Comparison of ENCODE assay signal across 8 mouse cellular contexts in the genomic region with DNA sequence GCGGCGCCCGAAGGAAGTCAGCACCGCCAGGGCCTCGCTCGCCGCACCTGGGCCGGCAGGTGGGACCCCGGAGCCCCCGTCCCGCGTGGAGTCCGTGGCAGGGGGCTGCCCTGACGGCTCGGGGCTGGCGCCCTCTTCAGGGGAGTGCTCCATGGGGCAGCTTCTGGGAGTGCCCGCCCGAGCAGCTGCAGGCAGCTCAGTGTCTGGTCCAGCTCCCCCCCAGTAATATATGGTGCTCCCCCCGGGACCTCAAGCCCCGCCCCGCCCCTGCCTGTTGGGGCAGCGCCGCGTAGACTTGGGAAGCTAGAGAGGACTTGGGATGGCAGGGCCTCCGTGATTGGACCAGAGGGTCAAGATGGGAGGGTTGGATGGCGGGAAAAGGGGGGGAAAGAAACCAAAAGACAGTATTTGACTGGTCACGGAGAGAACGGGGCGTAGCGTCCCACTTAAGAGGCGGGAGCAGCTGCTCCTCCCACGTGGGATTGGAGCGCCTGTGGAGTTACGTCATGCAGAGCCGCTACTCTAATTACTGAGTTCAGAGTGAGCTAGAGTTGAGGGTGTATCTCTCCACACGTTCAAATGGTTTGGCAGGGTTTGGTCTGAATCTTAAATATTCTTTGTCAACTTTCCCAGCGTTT. TPM values are rescaled to one million over a fixed set of nuclear protein-coding genes. Genes with fewer than 3 reads are reported as not detected.
DNase-seq lines count a peak whose midpoint lies in the region; ATAC-seq lines count a peak whose summit lies in the region.

A gene (minus strand): TSS at position 201 of the 638 bp plus-strand sequence.

- peaks cover 12% of the 10 kb centered on the region for H3K4me1 ChIP-seq in lung, embryonic 16.5 days (replicated peaks; ENCODE audit: control insufficient read depth, insufficient read depth, low read length)

- H3K4me2 ChIP-seq in lung, embryonic 16.5 days (ENCODE audit: low read depth, low read length), result peak within 1 kb of the TSS; percentile 99

- H3K9me3 ChIP-seq in lung, embryonic 16.5 days (ENCODE audit: control insufficient read depth, low read length), result no peaks in the 10 kb centered on the region

- peak within 1 kb of the TSS; percentile 87 for H3K27ac ChIP-seq in lung, embryonic 16.5 days (ENCODE audit: low read length)

- H3K4me3 ChIP-seq in lung, embryonic 16.5 days (ENCODE audit: low read length), result peak within 1 kb of the TSS; percentile 88

- H3K27me3 ChIP-seq in lung, embryonic 16.5 days (ENCODE audit: control insufficient read depth, insufficient read depth, low read depth, low read length), result 0 out of 2 replicates have a peak, but pooled peaks cover 2% of the 10 kb centered on the region

- peak within 1 kb of the TSS; percentile 86 for H3K9ac ChIP-seq in lung, embryonic 16.5 days (ENCODE audit: low read length)

- peak; percentile 100 for DNase-seq in MEL-GATA-1-ER (ENCODE audit: extremely low read depth, low read depth)
- DNase-seq in cerebellum, adult 8-10 months, result peak; percentile 90
- DNase-seq in forelimb bud, embryonic 11.5 days (ENCODE audit: low read depth, low spot score), result peak; percentile 97
- peak; percentile 75 for DNase-seq in layer of hippocampus, adult 9-10 months (ENCODE audit: low spot score)
- DNase-seq in ovary, postnatal 10 days (ENCODE audit: low spot score), result peak; percentile 75
- DNase-seq in thymus, postnatal 14 days, result peak; percentile 90

- under 1% methylated on average over 37 of the region's 37 CpGs for WGBS in lung, embryonic 16.5 days

- no peaks in the 10 kb centered on the region for H3K36me3 ChIP-seq in lung, embryonic 16.5 days (ENCODE audit: control insufficient read depth, insufficient read depth, low read length)

- peak; percentile 87 to 90 for ATAC-seq in hematopoietic stem cell, adult 5-6 weeks (replicated peaks in 1 of 2; ENCODE audit: insufficient read depth in 1 of 2, low FRiP score in 2 of 2, low TSS enrichment in 1 of 2, low read depth in 1 of 2, poor library complexity in 2 of 2, severe bottlenecking in 2 of 2)
- ATAC-seq in lung, embryonic 16.5 days (ENCODE audit: low read depth), result peak; percentile 98

RNA-seq across cellular contexts. Expression of the gene that starts here (rescaled TPM):
- total RNA-seq in hematopoietic stem cell, adult 5-6 weeks (2017), result 70.7 and 75.9 TPM in 2 replicates
- polyA plus RNA-seq in lung, embryonic 16.5 days (2015; fragmentation: Nextera tagmentation; extraction: Ambion mirVana), result 32.5 and 34.4 TPM in 2 replicates

Comparison
In these comparisons a context has a peak if more than half of its experiments do, and no peak if none do; other contexts are left out.
1. Peak in every context shown above with its lines: DNase-seq, ATAC-seq, H3K4me3 ChIP-seq and H3K27ac ChIP-seq.